Mouse (Mus musculus): ENCODE data around the gene Tinagl1.

Gene Tinagl1

DNA sequence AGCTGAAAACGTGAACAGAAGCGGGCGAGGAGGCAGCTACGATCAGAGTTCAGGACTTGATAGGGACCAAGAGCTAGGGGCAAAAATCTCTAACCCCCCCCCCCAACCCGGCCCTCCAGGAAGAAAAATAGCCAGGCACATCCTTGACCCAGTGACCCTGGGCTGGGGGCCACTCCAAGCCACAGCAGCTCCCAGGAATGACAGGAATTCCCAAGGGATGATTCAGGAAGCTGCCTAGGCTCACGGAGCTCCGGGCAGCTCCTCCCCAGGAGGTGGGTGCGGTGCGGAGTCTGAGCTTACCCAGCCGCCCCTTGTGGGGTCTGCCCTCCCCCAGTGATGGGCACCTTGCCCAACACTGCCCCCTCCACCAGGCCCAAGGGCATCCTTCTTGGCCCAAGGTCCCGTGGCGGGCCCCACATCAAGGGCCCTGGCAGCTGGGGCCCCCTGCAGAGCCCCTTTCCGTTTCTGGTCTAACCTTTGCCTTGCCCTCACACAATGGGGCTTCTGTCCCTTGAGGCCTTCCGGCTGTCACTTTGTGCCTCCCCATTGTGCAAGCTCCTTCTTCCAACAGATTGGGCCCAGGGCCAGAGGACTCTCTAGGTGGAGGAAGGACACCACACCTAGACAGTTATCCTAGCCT lies at the start of gene Tinagl1:
Gene Tinagl1 (minus strand): TSS at position 51 of the 640 bp plus-strand sequence.
- DNase-seq = no peak

DNA sequence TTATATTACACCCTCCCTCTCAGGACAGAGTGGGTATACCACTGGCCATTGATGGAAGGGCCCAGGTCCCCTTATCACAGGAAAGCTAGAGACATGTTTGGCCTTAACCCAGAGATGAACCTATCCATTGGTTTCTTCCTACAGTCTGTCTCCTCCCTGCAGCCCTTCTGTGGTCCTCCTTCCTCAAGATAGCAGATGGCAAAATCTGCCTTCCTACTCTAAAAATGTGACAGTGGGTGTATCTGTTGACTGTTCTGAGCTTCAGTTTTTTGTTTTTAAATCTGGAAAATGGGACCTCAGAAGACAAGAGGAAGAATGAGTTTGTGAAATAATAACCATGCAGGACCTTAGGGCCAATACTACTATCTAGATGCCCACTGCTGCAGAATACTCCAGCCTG lies 49.1 kb upstream of the Tinagl1 start:
- DNase-seq = no peak

DNA sequence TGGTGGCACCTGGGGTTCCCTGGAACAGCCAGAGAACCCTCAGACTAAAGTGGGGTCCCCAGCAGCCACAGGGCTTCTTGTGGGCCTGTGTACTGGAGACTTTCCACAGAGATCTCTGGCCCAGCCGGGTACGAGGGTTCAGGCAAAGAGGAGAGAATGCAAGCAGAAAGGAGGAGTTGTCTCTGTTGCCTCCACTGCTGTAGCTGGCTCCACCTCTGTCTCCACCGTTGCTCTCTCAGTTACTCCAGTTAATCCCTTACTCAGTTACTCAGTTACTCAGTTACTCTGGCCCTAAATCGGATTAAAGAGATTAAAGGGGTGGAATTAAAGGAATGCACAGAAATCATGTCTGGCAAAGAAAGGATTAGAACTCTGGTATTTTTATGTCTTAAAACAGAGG lies 47.3 kb upstream of the Tinagl1 start, which contains the start of gene Gm853:
Gene Gm853 (minus strand): TSS at position 223 of the 400 bp plus-strand sequence.
- no peak for DNase-seq

DNA sequence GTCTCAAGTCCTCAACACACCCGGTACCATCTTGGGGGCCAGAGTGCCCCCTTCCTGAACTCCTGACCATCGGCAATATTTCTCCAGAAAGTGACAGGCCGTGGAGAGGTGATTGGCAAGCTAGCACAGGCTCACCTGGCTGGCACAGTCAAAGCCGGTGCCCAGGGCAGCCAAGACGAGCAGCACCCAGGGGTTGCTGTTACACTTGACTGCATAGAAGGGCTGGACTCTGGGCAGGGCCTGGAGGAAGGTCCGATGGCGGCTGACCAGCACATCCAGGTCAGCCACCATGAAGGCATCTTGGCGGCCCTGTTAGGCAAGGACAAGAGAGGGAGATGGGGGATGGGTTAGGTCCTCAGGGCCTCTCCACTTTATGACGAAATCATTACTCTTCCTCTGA lies 45.3 kb upstream of the Tinagl1 start:
- DNase-seq = no peak

DNA sequence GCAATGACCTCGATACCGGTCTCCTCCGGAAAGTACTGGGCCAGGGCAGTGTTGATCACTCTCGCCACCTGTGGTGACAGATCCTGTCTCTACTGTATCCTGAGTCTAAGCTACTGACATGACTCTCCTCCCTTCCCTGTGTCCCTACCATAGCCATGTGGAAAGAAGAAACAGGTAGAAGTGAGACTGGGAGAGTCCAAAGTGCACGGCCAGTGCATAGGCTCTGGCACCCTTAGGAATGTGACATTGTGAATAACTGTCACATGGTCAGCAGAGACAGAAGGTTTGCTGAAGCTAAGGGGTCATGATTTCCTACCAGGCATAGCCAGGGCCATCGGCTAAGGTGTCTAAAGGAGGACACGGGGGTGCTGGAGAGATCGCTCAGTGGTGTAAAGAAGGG lies 40.5 kb upstream of the Tinagl1 start:
- no peak for DNase-seq

DNA sequence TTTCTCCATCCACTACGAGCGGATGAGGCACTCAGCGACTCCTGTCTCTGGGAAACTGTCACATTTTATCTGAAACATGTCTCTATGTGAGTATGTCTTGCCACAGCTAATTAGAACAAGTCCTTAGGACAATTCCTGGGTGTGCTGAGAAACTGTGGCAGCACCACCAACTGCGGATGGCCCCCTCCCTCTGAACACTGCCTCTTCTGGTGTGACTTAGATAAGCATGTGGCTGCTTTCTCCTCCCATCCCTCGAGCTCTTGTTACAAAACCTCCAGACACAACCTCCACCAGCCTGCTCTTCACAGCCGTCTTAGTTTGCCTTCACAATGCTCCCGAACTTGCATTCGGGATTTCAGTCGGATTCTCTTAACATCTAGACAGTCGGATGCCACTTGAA lies 38.9 kb upstream of the Tinagl1 start:
- DNase-seq = no peak

DNA sequence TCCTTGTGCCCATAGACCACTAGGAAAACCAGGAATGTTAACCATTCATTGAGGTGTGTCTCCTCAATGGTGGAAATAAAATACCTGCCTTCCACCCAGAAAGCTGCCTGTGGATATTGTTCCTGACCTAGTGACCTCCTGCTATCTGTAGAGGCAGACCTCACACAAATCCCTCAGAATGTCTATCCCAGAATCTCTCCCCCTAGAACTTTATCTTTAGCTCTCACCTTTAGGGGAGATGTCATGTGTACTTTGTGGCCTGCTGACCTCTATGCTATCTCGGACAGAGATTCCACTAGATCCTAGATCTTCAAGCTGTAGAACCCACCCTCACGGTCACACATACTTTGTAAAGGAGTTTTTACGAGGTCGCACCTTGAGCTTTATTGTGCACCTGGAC lies 38.3 kb upstream of the Tinagl1 start:
- DNase-seq = no peak

DNA sequence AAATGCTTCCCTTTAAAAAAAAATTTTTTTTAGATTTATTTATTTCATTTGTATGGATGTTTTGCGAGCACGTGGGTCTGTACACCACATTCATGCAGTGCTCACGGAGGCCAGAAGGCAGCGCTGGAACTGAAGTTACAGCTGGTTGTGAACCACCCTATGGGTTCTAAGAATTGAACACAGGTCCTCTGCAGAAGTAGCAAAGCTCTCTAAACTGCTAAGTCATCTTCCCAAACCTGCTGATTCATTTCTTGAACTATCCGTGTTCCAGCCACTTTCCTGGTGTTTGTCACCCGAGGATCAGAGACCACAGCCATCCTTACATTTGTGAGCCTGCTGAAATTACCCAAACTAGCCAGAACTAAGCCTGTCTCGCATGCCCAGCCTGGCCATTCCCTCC lies 37.5 kb upstream of the Tinagl1 start:
- DNase-seq = no peak

DNA sequence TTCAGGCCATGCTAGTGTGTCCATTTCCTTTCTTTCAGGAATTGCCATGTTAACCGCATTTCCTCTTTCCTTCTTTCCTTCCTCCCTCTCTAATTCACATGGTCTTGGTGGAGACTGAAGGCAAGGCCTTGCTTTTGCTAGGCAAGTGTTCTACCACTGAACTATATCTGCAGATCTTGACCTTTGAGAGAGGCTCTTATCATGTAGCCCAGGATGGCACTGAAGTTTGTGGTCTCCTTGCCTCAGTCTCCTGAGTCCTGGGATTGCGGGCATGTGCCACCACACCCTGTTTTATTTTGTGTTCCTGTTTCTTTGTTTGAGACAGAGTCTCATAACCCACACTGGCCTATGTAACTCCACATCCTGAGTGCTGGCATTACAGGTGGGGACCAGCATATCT lies 36.9 kb upstream of the Tinagl1 start:
- DNase-seq = no peak

DNA sequence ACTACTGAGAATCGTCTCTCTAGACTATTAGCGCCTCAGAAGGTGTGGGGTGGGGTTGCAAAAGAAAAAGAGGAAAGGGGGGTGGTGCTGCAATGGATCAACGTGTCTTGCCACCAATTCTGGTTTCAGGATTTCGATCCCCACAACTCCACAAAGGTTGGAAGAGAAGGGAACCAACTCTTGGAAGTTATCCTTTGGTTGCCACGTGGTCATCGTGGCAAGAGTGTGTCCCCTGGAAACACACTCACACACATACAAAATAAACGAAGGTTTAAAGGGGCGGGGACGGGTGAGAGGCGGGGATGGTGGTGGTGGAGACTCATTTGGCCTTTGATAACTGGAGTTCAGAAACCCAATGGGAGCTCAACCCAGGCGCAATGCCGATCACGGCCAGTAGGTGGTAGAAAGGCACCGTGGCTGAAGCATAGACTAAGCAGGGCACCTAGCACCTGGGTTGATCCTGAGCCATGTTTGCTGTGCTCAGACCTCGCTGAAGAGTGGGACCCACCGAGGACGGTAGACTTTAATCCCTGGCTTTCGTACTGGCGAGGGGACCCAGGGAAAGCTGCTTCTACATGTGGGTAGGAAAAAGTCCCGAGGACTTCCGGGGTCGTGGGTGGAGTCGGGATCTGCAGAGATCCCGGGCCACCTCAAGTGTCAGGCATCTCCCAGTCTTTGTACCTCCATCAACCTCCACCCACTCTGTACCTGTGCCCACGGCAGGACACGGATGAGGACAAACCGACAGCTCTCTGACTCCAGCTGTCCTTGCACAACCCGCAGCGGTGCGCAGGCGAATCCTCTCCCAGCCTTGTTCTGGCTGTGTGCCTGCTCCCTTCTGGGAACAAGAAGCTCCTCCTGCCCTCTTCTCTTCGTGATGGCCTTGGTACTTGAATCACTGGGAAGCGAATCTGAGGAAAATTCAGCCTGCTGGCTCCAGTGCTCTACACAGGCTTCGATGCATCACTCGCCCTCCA lies 24.1 kb upstream of the Tinagl1 start:
- peak; percentile 74 for DNase-seq

DNA sequence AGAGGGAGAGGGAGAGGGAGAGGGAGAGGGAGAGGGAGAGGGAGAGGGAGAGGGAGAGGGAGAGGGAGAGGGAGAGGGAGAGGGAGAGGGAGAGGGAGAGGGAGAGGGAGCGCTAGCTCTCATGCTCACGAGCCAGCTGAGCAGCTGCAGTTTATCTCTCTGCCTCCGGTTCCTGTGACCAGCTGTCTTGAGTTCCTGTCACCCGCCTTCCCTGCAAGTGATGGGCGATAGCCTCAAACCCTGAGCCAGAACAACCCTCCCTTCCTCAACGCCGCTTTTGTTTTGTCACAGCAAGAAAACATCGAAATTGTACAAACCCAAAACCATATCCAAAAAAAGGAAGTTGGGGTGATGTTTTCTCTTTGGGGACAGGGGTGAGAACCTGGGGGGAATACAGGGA lies 21.6 kb upstream of the Tinagl1 start:
- DNase-seq = no peak

DNA sequence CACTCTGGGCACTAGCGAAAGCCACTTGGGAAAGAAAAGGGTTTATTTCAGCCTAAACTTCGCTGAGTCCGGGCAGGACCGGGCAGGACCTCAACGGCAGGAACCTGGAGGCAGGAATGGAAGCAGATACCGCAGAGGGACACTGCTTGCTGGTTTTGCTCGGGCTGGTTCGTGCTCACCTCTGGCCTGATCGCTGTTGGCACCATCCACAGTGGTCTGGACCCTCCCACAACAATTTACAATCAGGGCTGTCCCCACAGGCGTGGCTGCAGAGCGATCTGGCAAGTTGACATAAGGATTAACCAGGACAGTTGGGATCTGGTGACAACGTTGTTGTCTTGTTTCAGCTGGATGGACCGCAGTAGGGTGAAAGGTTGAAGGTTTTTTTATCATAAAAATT lies 21.0 kb upstream of the Tinagl1 start:
- no peak for DNase-seq

DNA sequence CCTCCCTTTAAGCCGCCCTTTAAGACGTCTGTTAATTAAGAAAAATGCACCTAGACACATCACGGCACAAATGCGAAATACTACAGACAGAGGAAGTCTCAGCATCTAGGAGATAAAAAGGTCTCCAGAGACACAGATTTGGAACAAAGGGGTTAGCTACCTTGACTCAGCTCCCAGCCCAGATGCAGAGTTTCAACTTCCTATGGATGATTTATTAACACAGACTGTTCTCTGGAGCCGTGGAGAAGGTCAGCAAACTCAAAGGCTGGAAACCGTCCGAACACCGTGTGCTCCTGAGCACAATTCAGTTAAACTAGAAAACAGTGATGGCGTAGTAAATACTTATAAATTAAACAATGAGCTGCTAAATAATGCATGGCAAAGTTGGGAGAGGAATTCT lies 17.3 kb upstream of the Tinagl1 start:
- no peak for DNase-seq

DNA sequence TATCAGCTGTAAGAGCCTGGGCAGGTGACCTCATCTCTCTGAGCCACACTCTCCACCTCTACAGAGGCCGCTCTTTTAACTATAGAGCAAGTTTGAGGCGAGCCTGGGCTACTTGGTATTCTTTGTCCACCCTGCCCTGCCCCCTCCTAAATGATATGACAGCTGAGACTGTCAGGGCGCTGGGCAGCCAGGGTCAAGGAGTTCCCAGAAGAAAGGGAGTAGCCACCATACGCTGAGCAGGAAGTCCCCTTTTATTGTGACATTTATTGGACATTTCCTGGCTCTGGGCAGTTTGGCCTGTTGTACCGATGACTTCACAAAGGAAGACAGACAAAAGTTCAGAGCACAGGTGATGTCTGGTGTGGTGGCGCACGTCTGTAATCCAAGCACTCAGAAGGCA lies 14.7 kb upstream of the Tinagl1 start:
- no peak for DNase-seq

DNA sequence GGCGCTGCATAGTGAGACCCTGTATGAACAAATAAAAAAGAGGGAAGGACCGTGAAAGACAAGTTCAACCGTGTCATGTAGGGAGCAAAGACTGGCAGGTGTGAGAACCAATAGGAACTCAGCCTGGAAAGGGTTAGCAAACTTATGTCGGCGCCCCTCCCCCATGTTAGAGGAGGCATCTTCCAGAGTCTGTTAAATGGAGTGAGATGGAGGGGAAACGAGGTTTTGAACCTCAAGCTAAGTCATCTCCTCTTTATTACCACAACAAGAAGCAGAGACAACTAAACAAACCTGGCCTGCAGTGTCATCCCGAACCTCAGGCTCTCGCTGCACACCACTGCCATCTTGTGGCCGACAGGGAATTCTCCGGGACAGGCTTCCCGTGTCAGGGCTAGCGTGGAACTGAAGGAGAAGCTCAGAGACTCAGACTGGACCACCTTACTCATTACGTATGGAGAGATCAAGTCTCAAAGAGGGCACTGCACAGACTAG lies 13.9 kb upstream of the Tinagl1 start:
- peak; percentile 73 for DNase-seq

DNA sequence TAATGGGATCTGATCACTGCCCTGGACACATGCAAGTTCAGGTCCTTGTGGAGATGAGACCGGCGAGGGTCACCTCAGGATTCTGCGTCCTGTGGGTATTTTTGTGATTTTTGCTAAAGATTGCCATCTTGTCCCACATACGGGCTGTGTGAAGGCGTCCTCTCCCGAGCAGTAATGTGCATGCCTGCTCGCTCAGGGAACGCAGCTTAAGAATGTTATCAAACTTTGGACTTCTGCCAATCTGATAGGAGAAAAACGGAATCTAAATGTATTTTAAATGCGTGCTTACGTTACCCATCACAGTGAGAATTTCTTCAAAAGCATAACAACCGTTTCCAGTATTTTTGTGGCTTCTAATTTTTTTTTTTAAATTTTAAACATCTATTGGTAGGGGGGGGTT lies 12.0 kb upstream of the Tinagl1 start:
- no peak for DNase-seq

DNA sequence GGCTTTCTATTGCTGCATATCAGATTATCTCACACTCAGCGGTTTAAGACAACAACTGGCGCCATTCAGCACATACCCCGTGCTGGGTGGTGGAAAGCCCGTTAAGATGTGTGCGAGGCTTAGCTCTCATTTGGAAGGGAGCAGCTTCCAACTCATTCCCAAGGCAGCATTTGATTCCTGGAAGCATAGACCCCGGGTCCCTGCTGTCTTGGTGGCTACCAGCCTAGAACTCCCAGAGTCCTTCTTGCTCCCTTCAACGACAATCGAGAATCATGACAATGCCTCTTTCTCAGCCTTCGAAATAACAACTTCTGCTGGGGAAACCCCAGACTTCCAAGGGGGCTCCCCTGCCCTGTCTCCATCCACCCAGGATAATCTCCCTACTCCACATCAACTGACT lies 11.5 kb upstream of the Tinagl1 start:
- no peak for DNase-seq

DNA sequence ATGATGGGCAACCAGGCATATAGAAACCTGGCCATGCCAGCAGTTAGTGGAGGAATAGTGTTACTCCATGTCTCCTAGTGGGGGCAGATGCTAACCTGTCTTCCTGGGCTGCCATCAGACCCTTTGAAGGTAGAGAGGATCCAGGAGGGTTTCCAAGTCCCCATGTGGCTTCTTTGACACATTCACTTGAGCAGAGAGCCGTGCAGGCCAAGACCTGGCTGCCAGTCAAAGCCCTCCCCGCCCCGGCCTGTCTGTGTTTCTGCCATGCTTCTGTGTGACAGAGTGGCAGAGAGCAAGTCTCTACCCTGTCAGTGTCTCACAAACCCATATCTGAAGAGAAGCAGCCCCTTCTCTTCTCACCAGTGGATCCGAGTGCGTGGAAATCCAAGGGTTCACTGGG lies 9.0 kb upstream of the Tinagl1 start:
- DNase-seq = no peak

DNA sequence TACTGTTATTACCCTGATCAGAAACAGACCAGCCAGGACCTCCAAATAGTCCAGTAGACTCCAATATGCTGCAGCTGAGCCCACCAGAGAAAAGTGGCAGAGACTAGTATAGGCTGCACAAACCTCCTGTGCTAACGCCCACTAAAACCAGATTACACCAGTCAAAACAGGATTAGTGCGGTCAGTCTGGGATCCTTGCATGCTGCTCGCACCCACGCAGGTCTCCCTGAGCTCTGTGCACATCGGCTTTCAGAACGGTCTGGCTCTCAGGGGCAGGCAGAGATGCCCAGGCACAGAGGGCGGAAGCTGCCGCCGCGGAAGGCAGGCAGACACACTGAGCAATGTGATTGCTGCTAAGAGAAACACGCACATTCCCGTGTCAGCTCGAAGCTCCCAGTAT lies 8.1 kb upstream of the Tinagl1 start:
- DNase-seq = no peak

DNA sequence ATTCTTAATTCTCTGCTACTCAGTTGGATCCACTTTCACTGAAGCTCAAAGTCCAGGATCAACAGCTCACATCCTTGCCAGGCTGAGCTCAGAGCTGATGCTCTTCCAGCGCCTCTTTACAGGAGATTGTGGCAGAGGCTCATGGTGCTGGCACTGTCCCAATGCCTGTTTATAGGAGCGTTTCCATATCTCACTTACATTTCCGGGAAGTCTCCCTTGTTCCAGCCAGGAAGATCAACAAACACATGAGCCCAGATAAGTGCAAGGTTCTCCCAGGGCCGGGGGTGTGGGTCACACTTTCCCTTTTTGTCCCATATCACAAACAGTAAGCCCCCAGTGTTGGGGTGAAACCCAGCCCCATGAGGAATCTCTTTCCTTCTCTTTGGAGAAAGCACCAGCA lies 7.0 kb upstream of the Tinagl1 start:
- no peak for DNase-seq

DNA sequence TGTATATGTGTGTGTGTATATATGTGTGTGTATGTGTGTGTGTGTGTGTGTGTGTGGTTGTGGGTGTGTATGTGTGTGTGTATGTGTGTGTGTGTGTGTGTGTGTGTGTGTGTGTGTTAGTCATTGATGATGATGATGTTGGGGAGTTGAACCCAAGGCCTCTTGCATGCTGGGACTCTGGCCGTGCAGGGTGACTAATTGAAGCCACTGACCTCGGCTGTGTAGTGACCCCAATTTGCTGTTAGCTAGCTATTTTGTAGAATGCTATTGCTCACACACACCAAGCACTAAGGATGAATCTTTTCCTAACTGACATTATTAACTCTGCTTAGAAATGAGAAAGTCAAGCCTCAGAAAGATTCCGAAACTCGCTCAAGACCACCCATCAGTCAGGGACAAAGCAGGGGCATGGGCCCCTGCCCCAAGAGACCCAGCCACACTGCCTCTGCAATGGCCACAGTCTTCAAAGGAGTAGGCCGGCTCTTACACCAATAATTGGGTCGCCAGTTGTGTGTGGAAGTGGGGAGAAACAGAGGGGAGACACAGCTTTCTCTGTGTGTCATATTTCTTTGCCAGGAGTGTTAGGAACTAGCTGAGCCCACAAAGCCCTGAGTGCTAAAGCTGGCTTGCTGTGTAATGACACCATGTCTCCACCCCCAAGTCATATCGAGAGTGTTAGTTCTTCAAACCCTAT lies 6.1 kb upstream of the Tinagl1 start:
- DNase-seq = no peak

DNA sequence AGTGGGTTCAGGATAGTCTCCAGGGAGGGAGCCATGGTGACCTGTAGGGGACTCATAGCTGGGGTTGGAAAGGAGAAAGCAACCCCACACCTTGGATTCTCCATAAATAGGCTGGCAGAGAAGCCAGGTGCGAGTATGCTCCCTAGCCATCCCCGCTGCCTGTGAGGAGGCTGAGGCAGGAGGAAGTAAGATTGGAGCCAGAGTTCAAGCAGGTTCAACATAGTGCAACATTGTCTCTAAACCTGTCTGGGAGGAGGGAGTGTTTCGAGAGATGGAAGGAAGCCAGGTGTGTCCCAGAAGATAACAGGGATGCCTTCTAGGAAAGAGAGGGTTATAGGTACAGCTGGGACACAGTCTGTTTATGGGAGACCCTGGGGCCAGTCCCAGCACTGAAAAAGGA lies 5.0 kb upstream of the Tinagl1 start:
- DNase-seq = no peak

DNA sequence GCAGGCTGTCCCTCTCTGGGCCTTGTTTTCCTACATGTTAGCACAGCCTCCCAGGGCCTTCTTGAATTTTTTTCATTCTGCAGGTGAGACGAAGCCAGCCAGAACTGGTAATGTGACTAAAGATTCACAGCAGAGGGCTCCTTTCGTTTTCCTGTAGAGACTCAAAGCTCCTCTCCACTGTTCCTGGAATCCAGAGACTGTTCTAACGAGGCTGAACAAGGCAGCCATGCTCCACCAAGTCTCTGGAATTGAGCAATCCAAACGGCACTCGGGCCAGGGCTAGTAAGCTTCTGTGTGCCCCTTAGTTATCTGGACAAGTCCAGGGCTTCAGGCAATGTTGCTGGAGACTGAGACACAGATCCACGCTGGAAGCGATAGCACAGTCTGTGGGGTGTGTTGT lies 2.6 kb upstream of the Tinagl1 start:
- DNase-seq = no peak

DNA sequence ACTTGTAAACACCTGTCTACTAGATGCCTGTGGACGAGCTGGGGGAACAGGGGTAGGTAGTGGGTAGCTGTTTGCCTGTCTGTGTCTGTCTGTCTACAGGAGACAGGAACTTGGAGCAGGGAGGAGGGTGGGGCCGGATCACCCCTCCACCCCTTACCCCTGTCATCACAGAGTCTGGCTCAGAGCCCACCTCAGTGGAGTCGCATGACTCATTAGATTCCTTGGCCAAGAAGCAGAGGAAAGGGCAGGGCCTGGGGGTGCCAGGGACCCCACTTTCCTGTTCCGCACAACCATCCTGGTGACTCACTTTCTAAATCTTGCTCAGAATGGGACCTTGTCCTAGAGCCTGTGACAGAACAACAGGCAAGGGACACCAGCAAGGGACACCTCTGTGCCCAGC lies 2.2 kb upstream of the Tinagl1 start:
- no peak for DNase-seq

All from thymus, postnatal 25 days (tissue).